Mouse (Mus musculus) limb, embryonic 12.5 days (tissue): ENCODE data around the gene Ces2h. TPM values are rescaled to one million over a fixed set of nuclear protein-coding genes. Genes with fewer than 3 reads are reported as not detected.

Source experiments
- ATAC-seq: fragments of 200-750 bp; cut with Nextera tagmentation; 2 replicates; pipeline ENCODE4 v1.8.0; 2017; ENCODE audit warnings: low read depth, moderate TSS enrichment; ENCODE audit not compliant: insufficient number of reproducible peaks, insufficient read depth, low FRiP score, low TSS enrichment
- H3K27ac ChIP-seq: fragments of 300-500 bp; sonication (generic); 2 replicates; pipeline ENCODE4 v1.5.1; 2016; ENCODE audit warnings: mild to moderate bottlenecking, moderate library complexity
- H3K27me3 ChIP-seq: fragments of 300-500 bp; sonication (generic); 2 replicates; pipeline ENCODE4 v1.6.1; 2016; ENCODE audit warnings: mild to moderate bottlenecking, moderate library complexity
- H3K36me3 ChIP-seq: fragments of 300-500 bp; sonication (generic); 2 replicates; pipeline ENCODE4 v1.6.1; 2016; ENCODE audit warnings: mild to moderate bottlenecking, moderate library complexity
- H3K4me1 ChIP-seq: fragments of 300-500 bp; sonication (generic); replicated peaks from 2 replicates; pipeline ENCODE4 v1.6.1; 2016
- H3K4me2 ChIP-seq: fragments of 300-500 bp; sonication (generic); 2 replicates; pipeline ENCODE4 v1.6.1; 2016; ENCODE audit warnings: mild to moderate bottlenecking, moderate library complexity
- H3K4me3 ChIP-seq: fragments of 300-500 bp; sonication (generic); replicated peaks from 2 replicates; pipeline ENCODE4 v1.5.1; 2016; ENCODE audit warnings: mild to moderate bottlenecking
- H3K9ac ChIP-seq: fragments of 300-500 bp; sonication (generic); replicated peaks from 2 replicates; pipeline ENCODE4 v1.6.1; 2016; ENCODE audit warnings: mild to moderate bottlenecking, moderate library complexity
- H3K9me3 ChIP-seq: fragments of 300-500 bp; sonication (generic); 2 replicates; pipeline ENCODE4 v1.6.1; 2016; ENCODE audit warnings: mild to moderate bottlenecking, moderate library complexity
- WGBS: fragments of 180-500 bp; shearing (Covaris S2); methylation state at CpG from one replicate; pipeline ENCODE4 v1.1.7; 2016; 5-methylcytosine and 5-hydroxymethylcytosine counted together
- polyA plus RNA-seq: library from polyadenylated mRNA; unstranded; fragments of >200 nt; fragmentation: Nextera tagmentation; extraction: Ambion mirVana; gene quantifications from 2 replicates; pipeline ENCODE4 v1.2.1, GENCODE M21; 2016

Ces2h gene
- polyA plus RNA-seq: not detected in 2 replicates

GRCm38 (mm10) chr8:105000586-105000985 is at the start of gene Ces2h:
Ces2h (plus strand) TSS chr8:105000853.
- no peak within 1 kb of the TSS for H3K27ac ChIP-seq
- 83% methylated on average over 7 of the region's 7 CpGs for WGBS
- H3K27me3 ChIP-seq: no peaks in the 10 kb centered on the region
- no peaks in the 10 kb centered on the region for H3K36me3 ChIP-seq
- no peak within 1 kb of the TSS for H3K4me3 ChIP-seq
- ATAC-seq: no peak
- no peaks in the 10 kb centered on the region for H3K4me1 ChIP-seq
- no peaks in the 10 kb centered on the region for H3K9me3 ChIP-seq
- no peak within 1 kb of the TSS for H3K4me2 ChIP-seq
- H3K9ac ChIP-seq: no peak within 1 kb of the TSS

- WGBS: 70% methylated on average over 5 of the region's 5 CpGs
- H3K4me3 ChIP-seq: no peak within 1 kb of the TSS
- no peak for ATAC-seq
- no peak within 1 kb of the TSS for H3K4me2 ChIP-seq
- H3K9me3 ChIP-seq: no peaks in the 10 kb centered on the region
- no peaks in the 10 kb centered on the region for H3K27me3 ChIP-seq
- no peak within 1 kb of the TSS for H3K9ac ChIP-seq
- no peak within 1 kb of the TSS for H3K27ac ChIP-seq
- H3K36me3 ChIP-seq: no peaks in the 10 kb centered on the region
- H3K4me1 ChIP-seq: no peaks in the 10 kb centered on the region
Measured at GRCm38 (mm10) chr8:104961537-104961961, 39.1 kb upstream of the Ces2h start, which contains the start of gene Ces2g. Ces2g (plus strand) TSS chr8:104961718.

- Histone ChIP-seq H3K9ac (no peak overlapping the region), H3K9me3 (no peaks in the 10 kb centered on the region), H3K36me3 (no peaks in the 10 kb centered on the region), H3K27me3 (no peaks in the 10 kb centered on the region), H3K4me3 (no peak overlapping the region), H3K27ac (no peak overlapping the region), H3K4me2 (no peak overlapping the region), H3K4me1 (no peaks in the 10 kb centered on the region)
- no peak for ATAC-seq
- 74% methylated on average over 8 of the region's 8 CpGs for WGBS
Measured at GRCm38 (mm10) chr8:104962229-104962901, 38.3 kb upstream of the Ces2h start.

GRCm38 (mm10) chr8:104963375-104963894 is 37.2 kb upstream of the Ces2h start:
- Histone ChIP-seq H3K9ac (no peak overlapping the region), H3K4me1 (no peaks in the 10 kb centered on the region), H3K9me3 (no peaks in the 10 kb centered on the region), H3K27me3 (no peaks in the 10 kb centered on the region), H3K4me3 (no peak overlapping the region), H3K36me3 (no peaks in the 10 kb centered on the region), H3K27ac (no peak overlapping the region), H3K4me2 (no peak overlapping the region)
- ATAC-seq: no peak
- WGBS: 87% methylated on average over 4 of the region's 4 CpGs

GRCm38 (mm10) chr8:104984126-104984525 is 16.5 kb upstream of the Ces2h start:
- Histone ChIP-seq H3K4me1 (no peaks in the 10 kb centered on the region), H3K4me3 (no peak overlapping the region), H3K9me3 (peaks cover 14% of the 10 kb centered on the region; the same call in 1 of the 2 replicates), H3K27me3 (no peaks in the 10 kb centered on the region), H3K27ac (no peak overlapping the region), H3K4me2 (no peak overlapping the region), H3K9ac (no peak overlapping the region), H3K36me3 (no peaks in the 10 kb centered on the region)
- 91% methylated on average over 5 of the region's 5 CpGs for WGBS
- ATAC-seq: no peak

GRCm38 (mm10) chr8:104984942-104985341 is 15.7 kb upstream of the Ces2h start:
- 95% methylated on average over 2 of the region's 2 CpGs for WGBS
- ATAC-seq: no peak

GRCm38 (mm10) chr8:104998191-104998590 is 2.5 kb upstream of the Ces2h start:
- no peak overlapping the region for H3K4me3 ChIP-seq
- no peaks in the 10 kb centered on the region for H3K27me3 ChIP-seq
- no peak overlapping the region for H3K4me2 ChIP-seq
- no peaks in the 10 kb centered on the region for H3K9me3 ChIP-seq
- ATAC-seq: no peak
- H3K4me1 ChIP-seq: no peaks in the 10 kb centered on the region
- WGBS: 83% methylated on average over 6 of the region's 6 CpGs
- H3K9ac ChIP-seq: no peak overlapping the region
- no peak overlapping the region for H3K27ac ChIP-seq
- H3K36me3 ChIP-seq: no peaks in the 10 kb centered on the region

More at GRCm38 (mm10) chr8:104984942-104985341, 15.7 kb upstream of the Ces2h start:
- H3K4me3 ChIP-seq: no peak overlapping the region
- no peaks in the 10 kb centered on the region for H3K36me3 ChIP-seq
- peaks cover 7% of the 10 kb centered on the region; the same call in 1 of the 2 replicates for H3K9me3 ChIP-seq
- H3K9ac ChIP-seq: no peak overlapping the region
- no peak overlapping the region for H3K27ac ChIP-seq
- H3K4me1 ChIP-seq: no peaks in the 10 kb centered on the region
- H3K27me3 ChIP-seq: no peaks in the 10 kb centered on the region
- H3K4me2 ChIP-seq: no peak overlapping the region

GRCm38 (mm10) chr8:104999183-104999582 is 1.5 kb upstream of the Ces2h start:
- no peak for ATAC-seq
- Histone ChIP-seq H3K9me3 (no peaks in the 10 kb centered on the region), H3K27me3 (no peaks in the 10 kb centered on the region), H3K27ac (no peak overlapping the region), H3K4me3 (no peak overlapping the region), H3K9ac (no peak overlapping the region), H3K4me2 (no peak overlapping the region), H3K4me1 (no peaks in the 10 kb centered on the region), H3K36me3 (no peaks in the 10 kb centered on the region)
- 82% methylated on average over 6 of the region's 6 CpGs for WGBS

GRCm38 (mm10) chr8:105010000-105010399 is 9.3 kb downstream of the Ces2h start:
- WGBS: 82% methylated on average over 2 of the region's 2 CpGs
- no peaks in the 10 kb centered on the region for H3K27me3 ChIP-seq

GRCm38 (mm10) chr8:105011136-105011535 is 10.5 kb downstream of the Ces2h start:
- Histone ChIP-seq H3K27ac (no peak overlapping the region), H3K9ac (no peak overlapping the region)
- WGBS: 80% methylated on average over 12 of the region's 12 CpGs

More at GRCm38 (mm10) chr8:105010000-105010399, 9.3 kb downstream of the Ces2h start:
- Histone ChIP-seq H3K4me3 (no peak overlapping the region), H3K4me2 (no peak overlapping the region), H3K4me1 (no peaks in the 10 kb centered on the region), H3K36me3 (no peaks in the 10 kb centered on the region), H3K9ac (no peak overlapping the region), H3K9me3 (0 out of 2 replicates have a peak, but pooled peaks cover 4% of the 10 kb centered on the region), H3K27ac (no peak overlapping the region)
- ATAC-seq: no peak

GRCm38 (mm10) chr8:105014391-105014790 is 13.7 kb downstream of the Ces2h start:
- H3K36me3 ChIP-seq: no peaks in the 10 kb centered on the region
- H3K4me1 ChIP-seq: no peaks in the 10 kb centered on the region
- H3K4me2 ChIP-seq: no peak overlapping the region
- no peak overlapping the region for H3K27ac ChIP-seq
- H3K9me3 ChIP-seq: 0 out of 2 replicates have a peak, but pooled peaks cover 2% of the 10 kb centered on the region
- no peak overlapping the region for H3K4me3 ChIP-seq
- WGBS: 90% methylated on average over 5 of the region's 5 CpGs
- no peak overlapping the region for H3K9ac ChIP-seq
- H3K27me3 ChIP-seq: no peaks in the 10 kb centered on the region
- ATAC-seq: no peak

More at GRCm38 (mm10) chr8:105011136-105011535, 10.5 kb downstream of the Ces2h start:
- H3K27me3 ChIP-seq: no peaks in the 10 kb centered on the region
- ATAC-seq: no peak
- no peaks in the 10 kb centered on the region for H3K4me1 ChIP-seq
- H3K4me2 ChIP-seq: no peak overlapping the region
- H3K9me3 ChIP-seq: 0 out of 2 replicates have a peak, but pooled peaks cover 4% of the 10 kb centered on the region
- H3K4me3 ChIP-seq: no peak overlapping the region
- no peaks in the 10 kb centered on the region for H3K36me3 ChIP-seq
